Mouse (Mus musculus) layer of hippocampus, postnatal 36 days (tissue): ENCODE results near the gene Dus3l. TPM values are rescaled to one million over a fixed set of nuclear protein-coding genes. Genes with fewer than 3 reads are reported as not detected.

Experiments used
- DNase-seq, 2 experiments: peaks; one replicate each; pipeline ENCODE4 v3.0.0; 2022
- total RNA-seq, 2 experiments: library from RNA; stranded (reverse); gene quantifications; 2 replicates each; pipeline ENCODE4 v1.2.3; 2021

Gene Dus3l
- total RNA-seq, 2 experiments from 2014 or later, result 68.6 to 71.1 TPM

GRCm38 (mm10) chr17:56754271-56755185, 10.0 kb upstream of the Dus3l start:
- no peak for DNase-seq

- DNase-seq, result no peak
Measured at GRCm38 (mm10) chr17:56756703-56757399, 7.7 kb upstream of the Dus3l start.

- peak; percentile 60 to 70 for DNase-seq
Measured at GRCm38 (mm10) chr17:56757416-56758123, 7.0 kb upstream of the Dus3l start, which contains the start of gene Nrtn. Gene Nrtn (minus strand): TSS chr17:56757530.

- DNase-seq, result peak; percentile 54 to 56
Measured at GRCm38 (mm10) chr17:56758132-56758531, 6.4 kb upstream of the Dus3l start.

GRCm38 (mm10) chr17:56759261-56759660, 5.3 kb upstream of the Dus3l start:
- no peak for DNase-seq

GRCm38 (mm10) chr17:56761077-56761476, 3.5 kb upstream of the Dus3l start:
- DNase-seq, result no peak

- peak; percentile 83 to 88 for DNase-seq
Measured at GRCm38 (mm10) chr17:56761991-56762410, 2.6 kb upstream of the Dus3l start.

GRCm38 (mm10) chr17:56762769-56763731, 1.5 kb upstream of the Dus3l start:
- peak in 1 of 2 experiments; percentile 60 for DNase-seq

GRCm38 (mm10) chr17:56763741-56764250, 761 bp upstream of the Dus3l start:
- DNase-seq, result no peak

GRCm38 (mm10) chr17:56765431-56765830, 874 bp downstream of the Dus3l start:
- DNase-seq, result no peak

- DNase-seq, result no peak
Measured at GRCm38 (mm10) chr17:56766631-56767405, 2.3 kb downstream of the Dus3l start.

GRCm38 (mm10) chr17:56767531-56768135, 3.1 kb downstream of the Dus3l start:
- DNase-seq, result no peak

GRCm38 (mm10) chr17:56768941-56769340, 4.4 kb downstream of the Dus3l start:
- no peak for DNase-seq

GRCm38 (mm10) chr17:56769950-56770349, 5.4 kb downstream of the Dus3l start, which contains the start of gene Prr22:
Gene Prr22 (plus strand): TSS chr17:56770250.
- DNase-seq, result no peak

GRCm38 (mm10) chr17:56777568-56777967, 13.0 kb downstream of the Dus3l start:
- no peak for DNase-seq

- DNase-seq, result no peak
Measured at GRCm38 (mm10) chr17:56778779-56779362, 14.3 kb downstream of the Dus3l start.

- DNase-seq, result no peak
Measured at GRCm38 (mm10) chr17:56780291-56780978, 15.9 kb downstream of the Dus3l start.

- no peak for DNase-seq
Measured at GRCm38 (mm10) chr17:56788886-56789285, 24.3 kb downstream of the Dus3l start.

GRCm38 (mm10) chr17:56789286-56789685, 24.7 kb downstream of the Dus3l start:
- no peak for DNase-seq
